Mouse (Mus musculus) ovary, postnatal 10 days (tissue): ENCODE measurements at regions not wholly inside any gene's neighbourhood (a gene's known extent, or its start where the extent isn't known, plus 50 kb on each side); places are given as distances from the start of the nearest gene placed in this dataset.

ENCODE experiments used
- DNase-seq: peaks from one replicate; pipeline ENCODE4 v3.0.0; 2022; ENCODE audit warnings: low spot score

GRCm38 (mm10) chr15:52783940-52784339 lies 1100.8 kb upstream of the Gm7489 start:
- no peak for DNase-seq

- DNase-seq, result no peak
Measured at GRCm38 (mm10) chr15:52785196-52785595, 1099.5 kb upstream of the Gm7489 start.

GRCm38 (mm10) chr15:52785976-52786375 lies 1098.7 kb upstream of the Gm7489 start:
- DNase-seq, result no peak

- no peak for DNase-seq
Measured at GRCm38 (mm10) chr15:52805479-52806199, 1079.1 kb upstream of the Gm7489 start.

GRCm38 (mm10) chr15:52808622-52809021 lies 1076.1 kb upstream of the Gm7489 start:
- DNase-seq, result no peak

- DNase-seq, result no peak
Measured at GRCm38 (mm10) chr15:52820796-52821195, 1063.9 kb upstream of the Gm7489 start.

- no peak for DNase-seq
Measured at GRCm38 (mm10) chr15:52836896-52837295, 1047.8 kb upstream of the Gm7489 start.

GRCm38 (mm10) chr15:52848132-52848531 lies 1036.6 kb upstream of the Gm7489 start:
- no peak for DNase-seq

GRCm38 (mm10) chr15:52858682-52859081 lies 1026.0 kb upstream of the Gm7489 start:
- no peak for DNase-seq

- DNase-seq, result no peak
Measured at GRCm38 (mm10) chr15:52863494-52863893, 1021.2 kb upstream of the Gm7489 start.

GRCm38 (mm10) chr15:52892244-52892950 lies 992.3 kb upstream of the Gm7489 start:
- no peak for DNase-seq

- DNase-seq, result no peak
Measured at GRCm38 (mm10) chr15:52898107-52898506, 986.6 kb upstream of the Gm7489 start.

- no peak for DNase-seq
Measured at GRCm38 (mm10) chr15:52899403-52899802, 985.3 kb upstream of the Gm7489 start.

- DNase-seq, result no peak
Measured at GRCm38 (mm10) chr15:52899822-52900221, 984.9 kb upstream of the Gm7489 start.

- no peak for DNase-seq
Measured at GRCm38 (mm10) chr15:52905231-52905630, 979.5 kb upstream of the Gm7489 start.

GRCm38 (mm10) chr15:52907217-52907616 lies 977.5 kb upstream of the Gm7489 start:
- DNase-seq, result no peak

- DNase-seq, result no peak
Measured at GRCm38 (mm10) chr15:52922277-52922676, 962.4 kb upstream of the Gm7489 start.

- no peak for DNase-seq
Measured at GRCm38 (mm10) chr15:52928408-52928807, 956.3 kb upstream of the Gm7489 start.

- no peak for DNase-seq
Measured at GRCm38 (mm10) chr15:52937138-52937537, 947.6 kb upstream of the Gm7489 start.

GRCm38 (mm10) chr15:52944592-52944991 lies 940.1 kb upstream of the Gm7489 start:
- DNase-seq, result no peak

GRCm38 (mm10) chr15:52948196-52948595 lies 936.5 kb upstream of the Gm7489 start:
- DNase-seq, result no peak

GRCm38 (mm10) chr15:52953480-52953879 lies 931.2 kb upstream of the Gm7489 start:
- no peak for DNase-seq

GRCm38 (mm10) chr15:52954715-52955593 lies 929.8 kb upstream of the Gm7489 start:
- no peak for DNase-seq
